ENCODE assay signal across 8 mouse cellular contexts in genomic region chr9:66592708-66593612, GRCm38 (mm10). TPM values are rescaled to one million over a fixed set of nuclear protein-coding genes. Genes with fewer than 3 reads are reported as not detected.
DNase-seq lines count a peak whose midpoint lies in the region; ATAC-seq and TF ChIP-seq lines count a peak whose summit lies in the region.

Gene Usp3, minus strand, starts transcription at chr9:66593142.

- peak within 1 kb of the TSS; percentile 93 for H3K9ac ChIP-seq in embryonic facial prominence, embryonic 14.5 days (ENCODE audit: low read depth, low read length)
- peak within 1 kb of the TSS; percentile 99 for H3K9ac ChIP-seq in limb, embryonic 14.5 days (ENCODE audit: low read depth, low read length, severe bottlenecking)
- peak within 1 kb of the TSS; percentile 91 for H3K9ac ChIP-seq in midbrain, postnatal 0 days (replicated peaks; ENCODE audit: low read length, poor library complexity, severe bottlenecking)

- H3K4me1 ChIP-seq in embryonic facial prominence, embryonic 14.5 days (ENCODE audit: control insufficient read depth, insufficient read depth, low read length), result peaks cover 43% of the 10 kb centered on the region
- peaks cover 48% of the 10 kb centered on the region for H3K4me1 ChIP-seq in limb, embryonic 14.5 days (ENCODE audit: control insufficient read depth, insufficient read depth, low read length)
- H3K4me1 ChIP-seq in midbrain, postnatal 0 days (ENCODE audit: insufficient read depth, low read length), result peaks cover 7% of the 10 kb centered on the region; the same call in 1 of the 2 replicates

- WGBS in embryonic facial prominence, embryonic 14.5 days, result under 1% methylated on average over 38 of the region's 73 CpGs
- WGBS in limb, embryonic 14.5 days, result 1% methylated on average over 49 of the region's 73 CpGs
- WGBS in midbrain, postnatal 0 days, result under 1% methylated on average over 72 of the region's 73 CpGs

- TF ChIP-seq POLR2A in limb, embryonic 14.5 days (IDR thresholded peaks at IDR 0.05; ENCODE audit: borderline replicate concordance, extremely low read depth, insufficient read depth, insufficient read length), result peak; percentile 81; the same call in 1 of the 2 replicates

- no peaks in the 10 kb centered on the region for H3K9me3 ChIP-seq in embryonic facial prominence, embryonic 14.5 days (ENCODE audit: control insufficient read depth, low read length)
- H3K9me3 ChIP-seq in limb, embryonic 14.5 days (ENCODE audit: control insufficient read depth, low read length), result no peaks in the 10 kb centered on the region
- no peaks in the 10 kb centered on the region for H3K9me3 ChIP-seq in midbrain, postnatal 0 days (ENCODE audit: low read length)

- TF ChIP-seq CTCF in midbrain, postnatal 0 days (IDR thresholded peaks at IDR 0.05), result no peak

- peak within 1 kb of the TSS; percentile 93 for H3K27ac ChIP-seq in embryonic facial prominence, embryonic 14.5 days (replicated peaks; ENCODE audit: low read depth, low read length)
- peak within 1 kb of the TSS; percentile 92 for H3K27ac ChIP-seq in limb, embryonic 14.5 days (replicated peaks; ENCODE audit: low read depth, low read length)
- peak within 1 kb of the TSS; percentile 80 for H3K27ac ChIP-seq in midbrain, postnatal 0 days (ENCODE audit: low read depth, low read length)

- DNase-seq in 3T3-L1 (ENCODE audit: low read depth, low spot score), result peak; percentile 91
- peak; percentile 95 to 96 for DNase-seq in adrenal gland, postnatal 4 days (ENCODE audit: low spot score in 2 of 2)
- peak; percentile 97 for DNase-seq in embryonic facial prominence, embryonic 14.5 days (ENCODE audit: low spot score)
- peak; percentile 94 for DNase-seq in heart, adult 8-10 months (ENCODE audit: low spot score)
- peak; percentile 98 for DNase-seq in kidney, adult 9 months
- DNase-seq in limb, embryonic 14.5 days (ENCODE audit: low spot score), result peak; percentile 95
- DNase-seq in midbrain, postnatal 0 days (ENCODE audit: low spot score), result peak; percentile 96
- DNase-seq in spleen, postnatal 14 days (ENCODE audit: low spot score in 2 of 2), result peak; percentile 96

- peak; percentile 94 for ATAC-seq in embryonic facial prominence, embryonic 14.5 days (ENCODE audit: low read depth)
- ATAC-seq in limb, embryonic 14.5 days (ENCODE audit: low FRiP score, low read depth), result peak; percentile 91
- ATAC-seq in midbrain, postnatal 0 days (ENCODE audit: low FRiP score), result peak; percentile 91

- no peaks in the 10 kb centered on the region for H3K27me3 ChIP-seq in embryonic facial prominence, embryonic 14.5 days (replicated peaks; ENCODE audit: control insufficient read depth, insufficient read depth, low read length)
- no peaks in the 10 kb centered on the region for H3K27me3 ChIP-seq in limb, embryonic 14.5 days (ENCODE audit: control insufficient read depth, insufficient read depth, low read length)
- no peaks in the 10 kb centered on the region for H3K27me3 ChIP-seq in midbrain, postnatal 0 days (ENCODE audit: insufficient read depth, low read length)

- no peaks in the 10 kb centered on the region for H3K36me3 ChIP-seq in embryonic facial prominence, embryonic 14.5 days (ENCODE audit: control insufficient read depth, insufficient read depth, low read length)
- no peaks in the 10 kb centered on the region for H3K36me3 ChIP-seq in limb, embryonic 14.5 days (ENCODE audit: control insufficient read depth, insufficient read depth, low read length)
- no peaks in the 10 kb centered on the region for H3K36me3 ChIP-seq in midbrain, postnatal 0 days (ENCODE audit: insufficient read depth, low read length)

- H3K4me3 ChIP-seq in embryonic facial prominence, embryonic 14.5 days (ENCODE audit: low read depth, low read length), result peak within 1 kb of the TSS; percentile 96
- H3K4me3 ChIP-seq in limb, embryonic 14.5 days (replicated peaks; ENCODE audit: low read length), result peak within 1 kb of the TSS; percentile 93
- H3K4me3 ChIP-seq in midbrain, postnatal 0 days (ENCODE audit: low read depth, low read length), result peak within 1 kb of the TSS; percentile 96

- peak within 1 kb of the TSS; percentile 73 for H3K4me2 ChIP-seq in embryonic facial prominence, embryonic 14.5 days (ENCODE audit: low read depth, low read length)
- H3K4me2 ChIP-seq in limb, embryonic 14.5 days (replicated peaks; ENCODE audit: low read depth, low read length, severe bottlenecking), result peak within 1 kb of the TSS; percentile 74
- peak within 1 kb of the TSS; percentile 74 for H3K4me2 ChIP-seq in midbrain, postnatal 0 days (ENCODE audit: low read depth, low read length, poor library complexity, severe bottlenecking)

RNA-seq across cellular contexts. Expression of gene Usp3, which starts in this region (rescaled TPM):
- total RNA-seq in adrenal gland, postnatal 4 days (2021), result 10 to 100 TPM; 60.0 to 71.8 TPM
- polyA plus RNA-seq in embryonic facial prominence, embryonic 14.5 days (2014; fragmentation: Nextera tagmentation; extraction: Ambion mirVana), result 49.6 and 61.0 TPM in 2 replicates
- total RNA-seq in heart, adult 8-10 months (2022), result 10 to 100 TPM; 19.8 to 26.5 (median 21.9) TPM
- polyA plus RNA-seq in limb, embryonic 14.5 days (2012; rRNA removed), result 39.2 and 45.8 TPM in 2 replicates
- polyA plus RNA-seq in limb, embryonic 14.5 days (2014; fragmentation: Nextera tagmentation; extraction: Ambion mirVana), result 66.7 and 77.6 TPM in 2 replicates
- total RNA-seq in midbrain, postnatal 0 days (2014; rRNA removed), result 23.4 and 30.0 TPM in 2 replicates
- polyA plus RNA-seq in midbrain, postnatal 0 days (2015; fragmentation: Nextera tagmentation; extraction: Ambion mirVana), result 33.7 and 39.9 TPM in 2 replicates

Comparison
In these comparisons a context has a peak if more than half of its experiments do, and no peak if none do; other contexts are left out.
1. Peak in every context shown above with its lines: DNase-seq, ATAC-seq, H3K4me3 ChIP-seq and H3K27ac ChIP-seq.